Mouse (Mus musculus): Measurements from ENCODE around the gene Xlr4b. TPM values are rescaled to one million over a fixed set of nuclear protein-coding genes. Genes with fewer than 3 reads are reported as not detected.

The Xlr4b gene
- polyA plus RNA-seq, 1 experiment from 2014 or later, result 0.25 TPM

Other genes starting within 250 kb of the Xlr4b start
- 0.67 and 0.86 TPM in 2 replicates for gene Zfp185, start 227.0 kb upstream of the Xlr4b start, polyA plus RNA-seq (2015; fragmentation: Nextera tagmentation; extraction: Ambion mirVana)
- gene Pnma5, start 177.2 kb upstream of the Xlr4b start, polyA plus RNA-seq (2015; fragmentation: Nextera tagmentation; extraction: Ambion mirVana), result not detected in 2 replicates
- 1.7 and 1.9 TPM in 2 replicates for gene Pnma3, start 149.5 kb upstream of the Xlr4b start, polyA plus RNA-seq (2015; fragmentation: Nextera tagmentation; extraction: Ambion mirVana)
- gene Xlr4a, start 131.9 kb upstream of the Xlr4b start, polyA plus RNA-seq (2015; fragmentation: Nextera tagmentation; extraction: Ambion mirVana), result 0.23 and 0.49 TPM in 2 replicates
- gene Xlr3a, start 117.2 kb upstream of the Xlr4b start, polyA plus RNA-seq (2015; fragmentation: Nextera tagmentation; extraction: Ambion mirVana), result 2.9 and 3.4 TPM in 2 replicates
- 0.32 and 1.0 TPM in 2 replicates for gene Gm14685, start 97.3 kb upstream of the Xlr4b start, polyA plus RNA-seq (2015; fragmentation: Nextera tagmentation; extraction: Ambion mirVana)
- not detected in 2 replicates for gene Xlr5b, start 65.5 kb upstream of the Xlr4b start, polyA plus RNA-seq (2015; fragmentation: Nextera tagmentation; extraction: Ambion mirVana)
- gene DXBay18, start 64.9 kb upstream of the Xlr4b start, polyA plus RNA-seq (2015; fragmentation: Nextera tagmentation; extraction: Ambion mirVana), result 0.21 and 0.53 TPM in 2 replicates
- not detected in 2 replicates for gene Spin2d, start 37.3 kb upstream of the Xlr4b start, polyA plus RNA-seq (2015; fragmentation: Nextera tagmentation; extraction: Ambion mirVana)
- gene Xlr3b, start 22.1 kb upstream of the Xlr4b start, polyA plus RNA-seq (2015; fragmentation: Nextera tagmentation; extraction: Ambion mirVana), result 12.1 and 12.3 TPM in 2 replicates
- gene F8a, start 14.0 kb downstream of the Xlr4b start, polyA plus RNA-seq (2015; fragmentation: Nextera tagmentation; extraction: Ambion mirVana), result 21.6 and 22.2 TPM in 2 replicates
- gene Xlr4c, start 28.8 kb downstream of the Xlr4b start, polyA plus RNA-seq (2015; fragmentation: Nextera tagmentation; extraction: Ambion mirVana), result not detected in 2 replicates
- not detected in 2 replicates for gene Xlr3c, start 51.1 kb downstream of the Xlr4b start, polyA plus RNA-seq (2015; fragmentation: Nextera tagmentation; extraction: Ambion mirVana)
- not detected in 2 replicates for gene Xlr5a, start 78.6 kb downstream of the Xlr4b start, polyA plus RNA-seq (2015; fragmentation: Nextera tagmentation; extraction: Ambion mirVana)
- not detected in 2 replicates for gene Xlr5c, start 78.6 kb downstream of the Xlr4b start, polyA plus RNA-seq (2015; fragmentation: Nextera tagmentation; extraction: Ambion mirVana)
- not detected in 2 replicates for gene Gm45015, start 122.5 kb downstream of the Xlr4b start, polyA plus RNA-seq (2015; fragmentation: Nextera tagmentation; extraction: Ambion mirVana)
- gene Zfp275, start 128.3 kb downstream of the Xlr4b start, polyA plus RNA-seq (2015; fragmentation: Nextera tagmentation; extraction: Ambion mirVana), result 10.6 and 12.7 TPM in 2 replicates
- not detected in 2 replicates for gene Gm18336, start 184.4 kb downstream of the Xlr4b start, polyA plus RNA-seq (2015; fragmentation: Nextera tagmentation; extraction: Ambion mirVana)
- gene Zfp92, start 196.8 kb downstream of the Xlr4b start, polyA plus RNA-seq (2015; fragmentation: Nextera tagmentation; extraction: Ambion mirVana), result 0.19 and 0.39 TPM in 2 replicates
- not detected in 2 replicates for gene Trex2, start 221.0 kb downstream of the Xlr4b start, polyA plus RNA-seq (2015; fragmentation: Nextera tagmentation; extraction: Ambion mirVana)
- 78.9 and 81.2 TPM in 2 replicates for gene Haus7, start 244.7 kb downstream of the Xlr4b start, polyA plus RNA-seq (2015; fragmentation: Nextera tagmentation; extraction: Ambion mirVana)